Mouse (Mus musculus): ENCODE data around the gene Gm9747. TPM values are rescaled to one million over a fixed set of nuclear protein-coding genes. Genes with fewer than 3 reads are reported as not detected.
A peak's percentile ranks its signal among the peaks of the same experiment; 100 is the strongest.

Gm9747 gene
- polyA plus RNA-seq, 1 experiment from 2014 or later: 27.6 TPM

DNA sequence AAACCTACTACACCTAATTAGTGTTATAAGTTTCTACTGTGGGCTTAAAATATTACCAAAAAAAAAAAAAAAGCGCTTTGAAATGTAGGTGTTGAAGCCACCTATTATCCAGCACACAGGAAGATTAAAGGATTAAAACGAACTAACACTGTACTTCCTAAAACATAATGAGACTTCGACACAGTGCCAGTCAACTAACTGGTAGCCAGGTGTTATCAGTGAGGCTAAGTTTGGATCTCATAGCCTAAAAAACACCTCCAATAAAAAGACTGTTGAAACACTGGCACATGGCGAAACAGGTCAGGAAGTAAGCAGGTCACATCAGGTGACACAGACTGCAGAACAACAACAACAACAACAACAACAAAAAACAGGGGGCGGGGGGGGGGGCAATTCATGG lies 28.7 kb downstream of the Gm9747 start:
- no peak overlapping the region for H3K27ac ChIP-seq (replicated peaks; ENCODE audit: low read depth, low read length)
- WGBS: 30% methylated on average over 5 of the region's 5 CpGs
- H3K9ac ChIP-seq (ENCODE audit: low read length): no peak overlapping the region
- ATAC-seq (ENCODE audit: insufficient number of reproducible peaks, low FRiP score, low TSS enrichment, low read depth) (0 out of 2 replicates have a peak, but pooled peaks have one; percentile 29), DNase-seq (ENCODE audit: low spot score) (no peak)
- H3K4me2 ChIP-seq (ENCODE audit: low read depth, severe bottlenecking): no peak overlapping the region
- no peak overlapping the region for H3K4me3 ChIP-seq (ENCODE audit: low read depth, low read length)
- no peaks in the 10 kb centered on the region for H3K9me3 ChIP-seq (ENCODE audit: control insufficient read depth, low read length)
- no peaks in the 10 kb centered on the region for H3K27me3 ChIP-seq (ENCODE audit: control insufficient read depth, insufficient read depth, low read length)
- peaks cover 17% of the 10 kb centered on the region for H3K4me1 ChIP-seq (ENCODE audit: control insufficient read depth, insufficient read depth, low read length)
- H3K36me3 ChIP-seq (ENCODE audit: control insufficient read depth, insufficient read depth, low read length): no peaks in the 10 kb centered on the region

DNA sequence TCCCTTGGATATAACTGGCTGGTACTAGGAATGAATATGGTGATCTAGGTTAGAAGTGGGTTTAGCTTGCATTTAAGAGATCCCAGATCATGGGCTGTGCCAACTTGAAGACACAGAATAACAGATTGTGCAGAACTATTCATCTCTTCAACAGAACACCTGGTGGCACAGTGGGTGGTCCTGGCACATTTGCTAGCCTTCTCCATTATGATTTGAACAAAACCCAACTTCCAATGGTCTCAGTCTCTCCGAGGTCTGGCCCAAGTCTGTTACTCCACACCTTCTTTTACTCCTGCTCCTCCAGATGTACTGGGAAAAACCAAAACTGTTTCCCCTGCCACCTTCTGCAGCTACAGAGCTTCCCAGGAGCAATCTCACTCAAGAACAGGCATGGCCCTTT lies 29.4 kb downstream of the Gm9747 start:
- ATAC-seq (ENCODE audit: insufficient number of reproducible peaks, low FRiP score, low TSS enrichment, low read depth) (no peak), DNase-seq (ENCODE audit: low spot score) (no peak)
- Histone ChIP-seq H3K9me3 (ENCODE audit: control insufficient read depth, low read length) (no peaks in the 10 kb centered on the region), H3K4me1 (ENCODE audit: control insufficient read depth, insufficient read depth, low read length) (peaks cover 17% of the 10 kb centered on the region), H3K9ac (ENCODE audit: low read length) (no peak overlapping the region), H3K27ac (replicated peaks; ENCODE audit: low read depth, low read length) (no peak overlapping the region), H3K4me2 (ENCODE audit: low read depth, severe bottlenecking) (no peak overlapping the region), H3K4me3 (ENCODE audit: low read depth, low read length) (no peak overlapping the region), H3K36me3 (ENCODE audit: control insufficient read depth, insufficient read depth, low read length) (no peaks in the 10 kb centered on the region), H3K27me3 (ENCODE audit: control insufficient read depth, insufficient read depth, low read length) (no peaks in the 10 kb centered on the region)
- WGBS: 52% methylated on average over 1 of the region's 1 CpGs

DNA sequence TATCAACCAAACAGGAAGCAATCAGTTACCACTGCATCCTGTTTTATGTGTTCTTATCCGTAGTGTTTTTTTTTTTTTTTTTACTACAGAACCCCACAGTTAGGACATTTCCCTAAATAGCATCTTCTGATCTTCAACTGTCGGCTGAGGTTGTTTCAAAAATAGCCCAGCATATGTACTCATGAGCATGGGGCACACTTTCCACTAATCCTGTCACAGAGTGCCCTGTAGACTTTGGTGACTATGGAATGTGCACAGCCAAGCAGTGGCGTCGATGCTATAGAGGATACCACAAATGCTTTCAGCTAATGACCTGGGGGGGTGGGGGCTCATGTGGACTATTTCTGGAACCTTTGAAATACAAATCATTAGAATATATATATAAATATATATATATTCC lies 34.6 kb downstream of the Gm9747 start:
- DNase-seq (ENCODE audit: low spot score) (no peak), ATAC-seq (ENCODE audit: insufficient number of reproducible peaks, low FRiP score, low TSS enrichment, low read depth) (no peak)
- Histone ChIP-seq H3K36me3 (ENCODE audit: control insufficient read depth, insufficient read depth, low read length) (no peaks in the 10 kb centered on the region), H3K27me3 (ENCODE audit: control insufficient read depth, insufficient read depth, low read length) (no peaks in the 10 kb centered on the region), H3K9me3 (ENCODE audit: control insufficient read depth, low read length) (no peaks in the 10 kb centered on the region), H3K9ac (ENCODE audit: low read length) (no peak overlapping the region), H3K4me1 (ENCODE audit: control insufficient read depth, insufficient read depth, low read length) (peaks cover under 1% of the 10 kb centered on the region; the same call in 1 of the 2 replicates), H3K27ac (replicated peaks; ENCODE audit: low read depth, low read length) (no peak overlapping the region), H3K4me2 (ENCODE audit: low read depth, severe bottlenecking) (no peak overlapping the region), H3K4me3 (ENCODE audit: low read depth, low read length) (no peak overlapping the region)
- 71% methylated on average over 4 of the region's 4 CpGs for WGBS

DNA sequence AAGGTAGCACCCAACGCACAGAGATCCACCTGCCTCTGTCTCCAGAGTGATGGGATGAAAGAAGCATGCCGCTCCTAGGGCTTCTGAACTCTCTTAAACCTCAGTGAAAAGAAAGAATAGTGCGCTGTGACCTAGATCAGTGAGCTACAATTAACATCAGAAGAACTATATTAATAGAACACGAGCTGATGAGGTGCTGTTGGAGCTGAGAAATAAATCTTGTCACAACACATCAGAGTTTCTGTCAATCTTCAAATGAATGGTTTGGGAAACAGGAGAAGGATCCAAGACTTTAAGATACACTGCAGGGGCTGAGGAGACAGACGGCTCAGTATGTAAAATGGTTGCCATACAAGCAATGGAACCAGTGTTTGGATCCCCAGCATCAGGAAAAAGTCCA lies 39.3 kb downstream of the Gm9747 start:
- no peak overlapping the region for H3K4me3 ChIP-seq (ENCODE audit: low read depth, low read length)
- H3K4me2 ChIP-seq (ENCODE audit: low read depth, severe bottlenecking): no peak overlapping the region
- DNase-seq (ENCODE audit: low spot score) (no peak), ATAC-seq (ENCODE audit: insufficient number of reproducible peaks, low FRiP score, low TSS enrichment, low read depth) (no peak)
- WGBS: 58% methylated on average over 5 of the region's 5 CpGs
- H3K9me3 ChIP-seq (ENCODE audit: control insufficient read depth, low read length): no peaks in the 10 kb centered on the region
- H3K27ac ChIP-seq (replicated peaks; ENCODE audit: low read depth, low read length): no peak overlapping the region
- no peaks in the 10 kb centered on the region for H3K36me3 ChIP-seq (ENCODE audit: control insufficient read depth, insufficient read depth, low read length)
- H3K27me3 ChIP-seq (ENCODE audit: control insufficient read depth, insufficient read depth, low read length): no peaks in the 10 kb centered on the region
- peaks cover 9% of the 10 kb centered on the region for H3K4me1 ChIP-seq (ENCODE audit: control insufficient read depth, insufficient read depth, low read length)
- no peak overlapping the region for H3K9ac ChIP-seq (ENCODE audit: low read length)

DNA sequence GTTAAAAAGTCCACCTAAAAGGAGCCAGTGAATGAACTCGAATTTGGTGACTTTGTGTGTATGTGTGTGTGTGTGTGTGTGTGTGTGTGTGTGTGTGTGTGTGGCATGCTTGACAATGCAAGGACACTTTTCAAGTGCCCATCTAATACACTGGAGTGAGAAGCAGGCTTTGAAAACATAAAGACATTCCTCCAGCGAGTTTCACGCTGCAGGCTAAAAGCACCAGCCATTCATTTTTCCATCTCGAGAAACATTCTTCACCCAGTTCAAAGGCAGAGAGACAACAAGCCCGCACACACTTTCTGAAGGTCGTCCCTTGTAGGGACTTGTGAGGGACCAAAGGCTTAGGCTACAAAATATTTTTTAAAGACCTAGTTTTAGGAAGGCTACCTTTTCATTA lies 40.6 kb downstream of the Gm9747 start:
- 0 out of 2 replicates have a peak overlapping the region, but pooled peaks have one; percentile 26 for H3K27ac ChIP-seq (replicated peaks; ENCODE audit: low read depth, low read length)
- H3K4me2 ChIP-seq (ENCODE audit: low read depth, severe bottlenecking): no peak overlapping the region
- H3K27me3 ChIP-seq (ENCODE audit: control insufficient read depth, insufficient read depth, low read length): no peaks in the 10 kb centered on the region
- H3K4me3 ChIP-seq (ENCODE audit: low read depth, low read length): no peak overlapping the region
- no peak overlapping the region for H3K9ac ChIP-seq (ENCODE audit: low read length)
- 49% methylated on average over 6 of the region's 6 CpGs for WGBS
- H3K36me3 ChIP-seq (ENCODE audit: control insufficient read depth, insufficient read depth, low read length): no peaks in the 10 kb centered on the region
- H3K4me1 ChIP-seq (ENCODE audit: control insufficient read depth, insufficient read depth, low read length): peaks cover 9% of the 10 kb centered on the region
- DNase-seq (ENCODE audit: low spot score): no peak
- ATAC-seq (ENCODE audit: insufficient number of reproducible peaks, low FRiP score, low TSS enrichment, low read depth): no peak
- no peaks in the 10 kb centered on the region for H3K9me3 ChIP-seq (ENCODE audit: control insufficient read depth, low read length)

DNA sequence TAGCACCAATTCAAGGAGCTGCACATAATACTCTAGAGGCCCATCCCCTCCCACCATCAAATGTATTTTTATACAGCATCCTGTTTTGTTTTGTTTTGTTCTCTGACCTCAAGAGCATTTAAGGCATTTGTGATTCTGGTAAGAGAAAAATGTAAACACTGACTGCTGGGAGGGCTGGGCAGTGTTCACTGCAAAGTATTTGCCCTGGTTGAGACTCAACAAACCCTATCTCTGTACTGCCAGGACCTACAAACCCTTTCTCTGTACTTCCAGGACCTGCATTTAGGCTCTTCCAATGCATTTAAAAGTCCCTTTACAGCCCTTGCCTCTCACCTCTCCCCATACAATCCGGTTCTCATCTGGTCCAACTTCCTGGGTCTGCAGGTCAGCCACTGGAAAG lies 41.4 kb downstream of the Gm9747 start:
- no peak overlapping the region for H3K4me3 ChIP-seq (ENCODE audit: low read depth, low read length)
- 0 out of 2 replicates have a peak overlapping the region, but pooled peaks have one; percentile 33 for H3K27ac ChIP-seq (replicated peaks; ENCODE audit: low read depth, low read length)
- no peak overlapping the region for H3K4me2 ChIP-seq (ENCODE audit: low read depth, severe bottlenecking)
- H3K36me3 ChIP-seq (ENCODE audit: control insufficient read depth, insufficient read depth, low read length): no peaks in the 10 kb centered on the region
- ATAC-seq (ENCODE audit: insufficient number of reproducible peaks, low FRiP score, low TSS enrichment, low read depth) (no peak), DNase-seq (ENCODE audit: low spot score) (no peak)
- H3K4me1 ChIP-seq (ENCODE audit: control insufficient read depth, insufficient read depth, low read length): peaks cover 9% of the 10 kb centered on the region
- H3K27me3 ChIP-seq (ENCODE audit: control insufficient read depth, insufficient read depth, low read length): no peaks in the 10 kb centered on the region
- WGBS: 17% methylated on average over 1 of the region's 1 CpGs
- H3K9ac ChIP-seq (ENCODE audit: low read length): 0 out of 2 replicates have a peak overlapping the region, but pooled peaks have one; percentile 23
- H3K9me3 ChIP-seq (ENCODE audit: control insufficient read depth, low read length): no peaks in the 10 kb centered on the region

DNA sequence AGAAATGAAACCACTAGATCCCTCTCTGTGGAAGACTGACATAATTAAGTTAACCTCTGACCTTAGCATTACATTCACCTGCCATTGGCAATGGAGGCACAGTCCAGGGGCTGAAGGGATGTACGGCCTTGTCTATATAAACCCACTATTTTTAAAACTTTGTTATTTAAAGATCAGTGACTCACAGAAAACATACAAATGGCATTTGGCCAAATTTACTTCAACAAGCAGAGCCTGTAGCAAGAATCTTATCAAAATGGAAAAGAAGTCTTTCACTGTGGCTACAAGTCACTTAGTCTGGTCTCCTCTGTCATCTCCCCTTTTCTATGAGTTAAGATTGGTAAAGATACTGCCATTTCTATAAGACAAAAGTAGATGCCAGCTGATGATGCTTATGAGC lies 46.9 kb downstream of the Gm9747 start:
- DNase-seq (ENCODE audit: low spot score): no peak
- Histone ChIP-seq H3K9ac (ENCODE audit: low read length) (no peak overlapping the region), H3K27me3 (ENCODE audit: control insufficient read depth, insufficient read depth, low read length) (no peaks in the 10 kb centered on the region), H3K36me3 (ENCODE audit: control insufficient read depth, insufficient read depth, low read length) (no peaks in the 10 kb centered on the region), H3K4me3 (ENCODE audit: low read depth, low read length) (no peak overlapping the region), H3K4me1 (ENCODE audit: control insufficient read depth, insufficient read depth, low read length) (peaks cover 10% of the 10 kb centered on the region), H3K4me2 (ENCODE audit: low read depth, severe bottlenecking) (no peak overlapping the region), H3K9me3 (ENCODE audit: control insufficient read depth, low read length) (no peaks in the 10 kb centered on the region), H3K27ac (replicated peaks; ENCODE audit: low read depth, low read length) (no peak overlapping the region)
- no peak for ATAC-seq (ENCODE audit: insufficient number of reproducible peaks, low FRiP score, low TSS enrichment, low read depth)
- WGBS: 88% methylated on average over 1 of the region's 1 CpGs

DNA sequence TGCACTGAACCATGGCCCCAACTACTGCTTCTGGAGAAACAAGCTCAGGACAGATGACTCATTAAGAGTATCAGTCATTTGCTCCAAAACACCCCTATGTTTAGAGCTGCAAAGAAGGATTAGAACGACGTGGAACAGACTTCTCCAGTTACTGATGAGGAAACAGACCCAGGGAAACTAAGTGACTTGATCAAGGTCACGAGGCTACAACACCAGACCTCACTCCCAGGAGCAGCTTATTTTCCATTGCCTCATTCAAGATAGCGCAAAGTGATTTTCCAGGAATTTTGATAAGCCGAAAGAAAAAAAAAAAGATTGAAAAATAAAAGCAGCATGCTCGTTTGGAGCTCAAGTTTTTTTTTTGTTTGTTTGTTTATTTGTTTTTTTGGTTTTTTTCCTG lies 48.9 kb downstream of the Gm9747 start:
- Histone ChIP-seq H3K27ac (replicated peaks; ENCODE audit: low read depth, low read length) (no peak overlapping the region), H3K27me3 (ENCODE audit: control insufficient read depth, insufficient read depth, low read length) (no peaks in the 10 kb centered on the region), H3K9me3 (ENCODE audit: control insufficient read depth, low read length) (no peaks in the 10 kb centered on the region), H3K4me3 (ENCODE audit: low read depth, low read length) (no peak overlapping the region), H3K4me1 (ENCODE audit: control insufficient read depth, insufficient read depth, low read length) (peaks cover 15% of the 10 kb centered on the region), H3K9ac (ENCODE audit: low read length) (no peak overlapping the region), H3K36me3 (ENCODE audit: control insufficient read depth, insufficient read depth, low read length) (no peaks in the 10 kb centered on the region), H3K4me2 (ENCODE audit: low read depth, severe bottlenecking) (no peak overlapping the region)
- WGBS: 76% methylated on average over 6 of the region's 6 CpGs
- ATAC-seq (ENCODE audit: insufficient number of reproducible peaks, low FRiP score, low TSS enrichment, low read depth): no peak
- no peak for DNase-seq (ENCODE audit: low spot score)

DNA sequence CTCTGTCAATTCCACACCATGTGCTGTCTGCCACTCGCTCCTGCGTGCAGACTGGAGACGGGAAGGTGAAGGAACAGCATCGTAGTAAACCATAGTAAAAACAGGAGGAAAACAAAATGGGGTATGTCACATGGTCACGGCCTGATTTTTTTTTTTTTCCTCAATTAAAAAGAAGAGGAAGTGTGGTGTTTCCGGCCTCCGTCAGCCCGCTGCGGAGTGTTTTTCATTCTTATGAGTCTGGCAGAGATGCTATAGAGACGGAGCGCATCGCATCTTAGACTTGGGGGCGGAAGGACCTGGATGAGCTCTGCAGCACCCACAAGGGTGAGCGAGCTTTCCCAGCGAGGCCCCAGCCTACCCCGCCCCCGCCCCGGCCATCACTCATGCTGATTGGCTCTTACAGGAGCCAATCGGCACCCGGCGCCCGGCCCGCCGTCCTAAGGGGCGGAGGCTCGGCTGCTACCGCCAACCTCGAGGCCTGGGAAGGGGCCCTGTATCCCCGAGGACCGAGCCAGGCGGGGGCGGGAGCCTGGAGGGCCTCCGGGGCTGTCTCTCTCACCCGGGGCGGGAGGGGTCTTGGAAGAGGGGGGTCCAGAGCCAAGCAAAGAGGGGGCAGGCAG lies 50.2 kb downstream of the Gm9747 start:
- Histone ChIP-seq H3K9ac (ENCODE audit: low read length) (peak overlapping the region; percentile 59), H3K9me3 (ENCODE audit: control insufficient read depth, low read length) (no peaks in the 10 kb centered on the region; the same call in 1 of the 2 replicates), H3K36me3 (ENCODE audit: control insufficient read depth, insufficient read depth, low read length) (peaks cover 5% of the 10 kb centered on the region), H3K4me3 (ENCODE audit: low read depth, low read length) (peak overlapping the region; percentile 43), H3K27me3 (ENCODE audit: control insufficient read depth, insufficient read depth, low read length) (no peaks in the 10 kb centered on the region), H3K4me2 (ENCODE audit: low read depth, severe bottlenecking) (peak overlapping the region; percentile 64), H3K27ac (replicated peaks; ENCODE audit: low read depth, low read length) (peak overlapping the region; percentile 63), H3K4me1 (ENCODE audit: control insufficient read depth, insufficient read depth, low read length) (peaks cover 26% of the 10 kb centered on the region)
- WGBS: under 1% methylated on average over 34 of the region's 35 CpGs
- ATAC-seq (ENCODE audit: insufficient number of reproducible peaks, low FRiP score, low TSS enrichment, low read depth): peak; percentile 94
- DNase-seq (ENCODE audit: low spot score): peak; percentile 91

Measured in limb, embryonic 11.5 days (tissue).